Mouse (Mus musculus) kidney, adult 18-20 months (tissue): ENCODE measurements around the gene Maco1.
A peak's percentile ranks its signal among the peaks of the same experiment; 100 is the strongest.
"Not testable (repeated sequence)": the region's sequence is repeated elsewhere in the genome, so short reads cannot be mapped to it uniquely, and the experiment has no call there.

ENCODE experiments used
- DNase-seq: peaks from one replicate; pipeline ENCODE4 v3.0.0; 2021

Gene Maco1

GRCm38 (mm10) chr4:134856501-134856900, 3.4 kb upstream of the Maco1 start:
- no peak for DNase-seq

DNA sequence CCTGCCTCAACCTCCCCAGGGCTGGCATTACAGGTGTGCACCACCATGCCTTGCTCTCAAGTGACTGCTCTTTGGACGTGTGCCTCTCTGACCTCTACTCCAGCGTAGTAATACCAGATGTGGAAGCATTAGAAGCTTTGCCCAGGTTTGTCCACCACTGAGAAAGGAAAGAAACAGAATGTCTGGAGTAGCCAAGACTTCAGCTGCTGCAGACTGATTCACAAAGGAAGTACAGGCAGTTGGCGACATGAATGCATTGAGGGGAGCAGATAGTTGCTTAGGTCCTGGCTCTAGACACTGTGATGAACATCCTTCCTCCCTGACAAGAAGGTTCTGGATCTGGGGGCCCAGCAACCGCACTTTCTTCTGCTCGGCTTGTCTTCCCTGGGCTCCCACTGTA, 2.9 kb upstream of the Maco1 start:
- no peak for DNase-seq

DNA sequence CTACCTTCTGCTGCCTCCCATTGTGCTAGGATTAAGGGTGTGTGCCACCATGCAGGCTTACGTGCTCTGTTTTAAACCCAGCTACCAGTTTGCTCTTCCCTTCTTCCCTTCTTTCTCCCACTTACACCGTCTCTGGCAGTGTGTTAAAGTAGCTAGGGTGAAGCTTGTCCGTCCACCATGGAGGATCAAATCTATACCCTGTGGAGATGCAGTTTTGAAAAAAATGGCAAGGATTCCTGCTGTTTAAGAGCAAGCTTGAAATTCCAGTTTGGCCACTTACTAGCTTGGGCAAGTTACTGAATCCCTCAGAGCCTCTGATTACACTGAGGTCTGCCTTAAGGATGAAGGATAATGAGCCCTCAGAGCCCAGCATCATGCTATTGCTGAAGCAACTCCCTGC, 2.2 kb upstream of the Maco1 start:
- no peak for DNase-seq

DNA sequence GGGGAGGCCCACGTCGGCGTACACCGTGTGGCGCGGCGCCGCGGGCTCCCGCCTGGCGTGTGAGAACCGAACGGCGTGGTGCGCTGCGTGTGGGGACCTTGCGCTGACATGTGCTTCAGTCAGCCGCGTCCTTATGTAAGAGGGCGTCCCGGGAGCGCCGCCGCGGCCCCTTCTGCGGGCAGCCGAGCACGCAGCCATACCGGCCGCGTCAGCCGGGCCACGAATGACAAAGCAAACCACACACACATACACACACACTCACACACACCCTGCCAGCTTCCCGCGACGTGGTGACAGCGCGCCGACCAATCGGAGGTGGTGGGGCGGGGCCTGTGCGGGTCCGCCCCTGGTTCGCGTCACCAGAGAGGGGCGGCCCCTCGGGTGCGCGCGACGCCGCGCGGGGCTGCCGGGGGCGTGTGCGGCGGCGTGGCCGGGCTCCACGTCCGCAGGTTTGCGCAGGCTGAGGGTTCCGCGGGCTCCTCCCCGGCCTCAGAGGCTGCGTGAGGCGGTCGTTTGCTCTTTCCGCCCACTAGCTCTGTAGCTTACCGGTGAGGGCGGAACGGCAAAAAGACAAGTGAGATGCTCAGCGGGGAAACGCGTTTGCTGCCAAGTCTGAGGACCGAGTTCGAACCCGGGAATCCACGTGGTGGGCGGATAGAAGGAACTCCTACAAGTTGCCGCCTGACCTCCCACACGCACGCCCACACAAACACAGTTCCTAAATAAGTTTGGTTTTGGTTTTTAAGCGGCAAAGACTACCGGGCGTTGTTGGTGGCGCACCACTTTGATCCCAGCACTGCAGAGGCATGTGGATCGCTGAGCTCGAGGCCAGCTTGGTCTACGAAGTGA, 716 bp upstream of the Maco1 start:
- DNase-seq = peak; percentile 96

DNA sequence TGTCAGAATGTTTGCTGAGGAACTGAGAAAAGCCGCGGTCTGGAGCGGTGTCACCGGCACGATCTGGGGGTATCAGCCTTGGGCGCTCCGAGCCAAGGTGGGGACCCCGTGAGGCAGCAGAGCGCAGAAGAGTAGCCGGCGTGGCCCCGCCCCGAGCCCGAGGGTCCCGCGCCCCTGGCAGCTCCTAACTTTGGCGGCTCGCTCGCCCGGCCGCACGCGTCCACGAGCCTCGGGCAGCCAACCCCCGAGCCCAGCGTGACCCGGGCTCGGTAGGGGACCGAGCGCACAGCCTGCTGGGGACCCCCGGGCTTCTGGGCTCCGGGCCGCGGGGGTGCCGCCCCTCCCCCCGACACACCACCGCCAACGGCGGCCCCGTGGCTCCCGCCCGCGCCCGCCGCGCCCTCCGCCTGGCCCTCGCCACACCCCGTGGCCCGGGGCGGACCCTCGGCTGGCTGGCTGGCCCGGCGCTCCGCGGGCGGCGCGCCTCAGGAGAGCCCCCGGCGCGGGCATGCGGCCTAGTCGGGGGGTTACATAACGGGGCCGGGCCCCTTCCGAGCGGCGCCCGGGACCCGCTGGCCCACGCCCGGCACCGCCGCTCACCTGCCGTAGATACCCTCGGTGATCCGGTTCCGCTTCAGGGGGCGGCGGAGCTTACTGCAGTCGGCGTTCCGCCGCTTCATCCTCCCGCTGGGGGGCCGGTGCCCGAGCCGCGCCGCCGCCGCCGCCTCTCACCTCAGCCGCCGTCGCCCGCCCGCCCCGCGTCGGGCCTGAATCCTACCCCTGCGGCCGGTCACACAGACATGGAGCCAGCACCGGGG, 498 bp downstream of the Maco1 start:
- DNase-seq = no peak

DNA sequence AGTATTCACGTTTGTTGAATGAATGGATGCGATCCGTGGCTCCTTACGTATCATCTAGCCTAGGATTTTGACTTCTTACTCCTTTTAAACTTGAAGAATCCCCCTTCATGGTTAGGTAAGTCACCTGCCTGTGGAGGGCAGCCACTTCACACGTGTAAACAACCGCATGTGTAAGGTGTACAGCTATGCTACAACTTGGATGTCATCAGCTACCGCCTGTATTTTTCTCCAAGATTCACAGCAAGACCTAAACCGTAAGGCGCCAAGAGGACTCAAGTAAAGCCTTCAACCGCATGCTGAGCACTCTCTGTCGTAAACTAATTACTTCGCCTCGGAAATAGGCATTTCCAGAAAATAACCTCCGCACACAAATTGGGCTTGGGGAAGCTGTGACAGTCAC, 1.3 kb downstream of the Maco1 start:
- DNase-seq = peak; percentile 18

GRCm38 (mm10) chr4:134851236-134851635, 1.9 kb downstream of the Maco1 start:
- no peak for DNase-seq

GRCm38 (mm10) chr4:134850551-134850950, 2.6 kb downstream of the Maco1 start:
- no peak for DNase-seq

GRCm38 (mm10) chr4:134847587-134847986, 5.6 kb downstream of the Maco1 start:
- no peak for DNase-seq

GRCm38 (mm10) chr4:134843566-134843965, 9.6 kb downstream of the Maco1 start:
- peak; percentile 62 for DNase-seq

GRCm38 (mm10) chr4:134840231-134840630, 12.9 kb downstream of the Maco1 start:
- DNase-seq = no peak

GRCm38 (mm10) chr4:134838706-134839105, 14.4 kb downstream of the Maco1 start:
- DNase-seq = not testable (repeated sequence)

DNA sequence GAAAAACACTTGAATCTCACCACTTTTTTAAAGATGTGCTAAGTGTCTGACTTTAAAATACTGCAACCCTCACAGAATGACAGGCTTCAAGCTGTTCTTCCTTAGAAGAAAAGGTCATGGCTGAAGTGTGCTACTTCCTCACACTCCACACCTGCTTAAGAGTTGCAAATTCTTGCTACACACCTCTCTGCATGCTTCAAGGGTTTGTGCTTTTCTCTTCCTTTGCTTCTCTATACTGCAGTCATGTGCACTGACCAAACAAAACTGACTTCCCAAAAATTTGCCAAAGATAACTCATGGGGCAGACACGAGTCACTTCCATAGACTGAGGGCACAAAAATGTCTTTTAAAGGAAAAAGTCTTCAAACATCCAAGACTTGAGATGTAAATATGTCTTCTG, 14.9 kb downstream of the Maco1 start:
- DNase-seq = no peak

GRCm38 (mm10) chr4:134835486-134835885, 17.7 kb downstream of the Maco1 start:
- no peak for DNase-seq

DNA sequence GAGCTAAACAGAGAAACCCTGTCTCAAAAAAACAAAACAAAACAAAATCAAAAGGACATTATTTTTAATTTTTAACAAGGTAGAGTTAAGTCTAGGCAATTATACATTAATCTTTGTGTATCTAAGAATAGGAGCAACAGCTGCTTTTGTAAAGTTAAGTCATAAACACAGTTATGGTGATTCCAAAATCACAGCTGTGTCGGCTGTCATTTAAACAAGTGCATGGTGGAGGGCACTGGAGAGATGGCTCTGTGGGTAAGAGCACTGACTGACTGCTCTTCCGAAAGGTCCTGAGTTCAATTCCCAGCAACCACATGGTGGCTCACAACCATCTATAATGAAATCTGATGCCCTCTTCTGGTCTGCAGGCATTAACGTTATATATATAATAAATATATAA, 21.2 kb downstream of the Maco1 start:
- no peak for DNase-seq

GRCm38 (mm10) chr4:134827806-134828205, 25.3 kb downstream of the Maco1 start:
- DNase-seq = no peak

DNA sequence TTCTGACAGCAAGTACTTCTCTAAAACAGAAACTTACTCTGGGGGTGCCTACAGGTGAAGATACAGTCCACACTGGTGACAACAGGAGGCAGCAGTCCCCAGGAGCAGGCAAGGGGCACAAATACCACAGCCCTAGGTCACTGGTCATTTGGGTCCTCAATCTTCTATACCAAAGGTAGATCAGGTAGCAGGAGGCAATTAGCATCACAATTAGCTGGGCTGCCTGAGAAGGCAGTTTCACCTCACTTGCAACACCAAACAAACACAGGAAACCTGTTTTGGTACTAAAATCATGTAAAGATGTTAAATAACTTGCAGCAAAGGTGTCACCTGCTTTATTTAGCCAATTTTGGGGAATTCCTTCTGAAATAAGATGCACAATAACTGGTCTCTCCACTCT, 26.8 kb downstream of the Maco1 start:
- no peak for DNase-seq

DNA sequence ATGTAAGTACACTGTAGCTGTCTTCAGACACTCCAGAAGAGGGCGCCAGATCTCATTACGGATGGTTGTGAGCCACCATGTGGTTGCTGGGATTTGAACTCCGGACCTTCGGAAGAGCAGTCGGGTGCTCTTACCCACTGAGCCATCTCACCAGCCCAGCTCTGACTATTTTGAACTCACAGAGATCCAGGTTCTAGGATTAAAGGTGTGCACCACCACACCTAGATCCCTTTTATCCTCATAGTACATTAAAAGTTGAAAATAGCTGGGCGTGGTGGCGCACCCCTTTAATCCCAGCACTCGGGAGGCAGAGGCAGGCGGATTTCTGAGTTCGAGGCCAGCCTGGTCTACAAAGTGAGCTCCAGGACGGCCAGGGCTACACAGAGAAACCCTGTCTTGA, 27.3 kb downstream of the Maco1 start:
- DNase-seq = not testable (repeated sequence)

DNA sequence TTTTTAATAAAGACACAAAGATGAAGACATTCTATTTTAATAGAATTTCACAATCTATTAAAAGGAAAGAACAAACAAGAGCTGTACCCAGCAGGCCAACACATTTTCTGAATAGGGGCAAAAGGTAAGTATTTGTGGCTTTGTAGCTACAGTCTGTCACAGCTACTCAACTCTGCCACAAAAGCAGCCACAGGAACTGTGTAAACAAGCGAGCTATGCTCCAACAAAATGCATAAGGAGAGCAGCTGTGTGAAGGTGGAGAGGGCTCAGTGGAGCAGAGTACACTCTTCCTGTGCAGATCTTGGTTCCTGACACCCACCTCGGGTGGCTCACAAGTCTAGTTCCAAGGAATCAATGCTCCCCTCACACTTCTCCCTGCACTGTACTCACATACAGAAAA, 29.6 kb downstream of the Maco1 start:
- no peak for DNase-seq

- no peak for DNase-seq
Measured at GRCm38 (mm10) chr4:134821061-134821460, 32.1 kb downstream of the Maco1 start.

DNA sequence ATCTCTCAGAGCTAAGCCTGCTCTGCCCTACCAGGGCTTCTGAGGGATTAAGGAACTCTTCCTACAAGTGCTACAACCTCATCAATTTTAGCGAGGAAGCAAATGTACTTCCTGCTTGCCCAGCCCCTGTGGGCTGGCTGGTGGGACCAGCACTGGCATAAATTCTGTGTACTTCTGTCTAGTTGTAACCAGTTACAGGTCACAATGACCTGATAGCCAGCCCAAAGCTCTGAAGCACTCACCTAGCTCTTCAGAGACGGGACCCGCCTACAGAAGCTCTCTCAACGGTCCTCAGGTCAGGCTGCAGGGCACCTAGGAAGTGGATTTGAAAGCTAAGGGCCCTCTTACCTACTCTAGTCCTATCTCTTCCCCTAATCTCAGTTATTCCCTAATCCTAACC, 35.4 kb downstream of the Maco1 start:
- DNase-seq = no peak

GRCm38 (mm10) chr4:134814229-134814571, 38.9 kb downstream of the Maco1 start:
- no peak for DNase-seq

DNA sequence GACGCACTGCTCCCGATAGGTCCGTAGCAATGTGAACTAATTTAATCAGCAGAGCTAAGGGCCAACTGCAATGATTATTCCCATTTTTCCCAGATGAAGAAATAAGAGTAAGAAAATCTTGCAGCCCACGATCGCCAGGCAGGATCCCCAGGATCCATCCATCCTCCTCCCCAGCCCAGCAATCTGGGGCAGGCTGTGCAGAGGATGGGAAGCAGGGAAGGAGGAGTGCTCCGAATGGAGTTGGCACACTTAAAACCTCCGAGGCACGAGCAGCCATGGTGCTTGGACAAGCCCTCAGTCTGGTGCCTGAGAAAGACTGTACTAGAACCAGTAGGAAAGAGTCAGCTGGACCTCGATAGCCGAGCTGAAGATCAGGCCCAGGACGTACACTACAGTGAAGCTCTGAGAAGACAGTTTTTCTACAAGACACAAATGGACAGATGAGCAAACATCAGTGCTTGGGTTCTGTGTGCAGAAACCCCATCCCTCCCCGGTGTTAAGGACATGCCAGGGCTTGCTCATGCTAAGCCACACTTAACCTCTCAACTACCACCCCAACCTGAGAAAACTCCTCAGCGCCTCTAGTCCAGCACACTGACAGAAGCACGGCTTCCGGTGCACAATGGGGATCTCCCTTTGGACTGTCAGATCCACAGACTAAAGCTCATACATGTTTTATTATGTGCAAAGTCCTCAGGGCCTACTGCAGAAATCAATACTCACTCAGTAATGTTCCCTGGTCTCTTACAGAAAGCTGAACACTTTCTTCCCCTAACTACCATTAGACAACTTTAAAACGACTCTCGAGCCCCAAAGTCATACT, 39.5 kb downstream of the Maco1 start:
- DNase-seq = no peak
